Mouse (Mus musculus) brown adipose tissue, adult 24 weeks (tissue): ENCODE results near the gene Wasf1. TPM values are rescaled to one million over a fixed set of nuclear protein-coding genes. Genes with fewer than 3 reads are reported as not detected.

Experiments used
- H3K27ac ChIP-seq: fragments of 200-500 bp; replicated peaks from 2 replicates; pipeline ENCODE4 v1.5.1; 2012; ENCODE audit warnings: low read depth, mild to moderate bottlenecking, low read length
- H3K4me1 ChIP-seq: fragments of 200-500 bp; 2 replicates; pipeline ENCODE4 v1.6.1; 2012; ENCODE audit warnings: low read length, mixed read lengths; ENCODE audit not compliant: control insufficient read depth, insufficient read depth, insufficient read length
- H3K4me3 ChIP-seq: fragments of 200-500 bp; 2 replicates; pipeline ENCODE4 v1.5.1; 2012; ENCODE audit warnings: low read depth, mild to moderate bottlenecking, low read length, moderate library complexity; ENCODE audit not compliant: insufficient read depth
- polyA plus RNA-seq: library from polyadenylated mRNA; stranded (reverse); fragments of >200 nt; gene quantifications from 2 replicates; pipeline ENCODE4 v1.2.4, GENCODE M21; 2012; ENCODE audit not compliant: missing spikeins, insufficient read depth, insufficient read length

The Wasf1 gene
- polyA plus RNA-seq, 1 experiment: 0.40 TPM

DNA sequence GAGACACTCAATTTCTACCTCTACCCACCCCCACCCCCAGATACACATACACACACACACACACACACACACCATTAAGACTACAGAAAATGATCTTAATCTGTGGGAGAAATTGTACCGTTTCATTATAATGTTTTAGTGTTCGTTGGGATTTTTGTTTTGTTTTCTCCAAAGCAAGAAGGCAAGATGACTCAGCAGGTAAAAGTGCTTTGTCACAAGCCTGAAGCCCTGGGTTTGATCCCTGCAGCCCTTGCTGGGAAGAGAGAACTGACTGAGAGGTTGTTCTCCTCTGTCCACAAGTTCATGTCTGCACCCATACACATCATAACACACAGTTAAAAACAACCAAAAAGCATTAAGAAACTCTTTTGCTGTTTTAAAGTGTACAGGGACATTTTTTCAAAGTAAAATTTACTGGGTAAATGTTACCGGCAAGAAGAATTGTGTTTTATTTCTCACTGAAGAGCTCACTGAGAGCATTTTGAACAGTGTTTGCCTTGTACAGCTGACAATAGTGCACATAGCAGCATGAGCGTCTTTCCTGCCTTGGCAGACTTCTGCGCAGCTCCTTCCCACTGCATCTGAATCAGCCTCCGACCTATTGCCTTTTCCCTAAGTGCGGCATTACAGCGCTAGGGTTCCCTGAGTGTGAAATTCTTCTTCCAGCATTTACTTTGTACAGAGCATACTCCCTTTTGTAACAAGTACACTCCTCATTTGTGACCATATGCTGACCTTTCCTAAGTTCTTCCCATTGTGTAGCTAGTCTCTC, 35.6 kb downstream of the Wasf1 start:
- H3K4me3 ChIP-seq: no peak overlapping the region
- no peaks in the 10 kb centered on the region for H3K4me1 ChIP-seq

DNA sequence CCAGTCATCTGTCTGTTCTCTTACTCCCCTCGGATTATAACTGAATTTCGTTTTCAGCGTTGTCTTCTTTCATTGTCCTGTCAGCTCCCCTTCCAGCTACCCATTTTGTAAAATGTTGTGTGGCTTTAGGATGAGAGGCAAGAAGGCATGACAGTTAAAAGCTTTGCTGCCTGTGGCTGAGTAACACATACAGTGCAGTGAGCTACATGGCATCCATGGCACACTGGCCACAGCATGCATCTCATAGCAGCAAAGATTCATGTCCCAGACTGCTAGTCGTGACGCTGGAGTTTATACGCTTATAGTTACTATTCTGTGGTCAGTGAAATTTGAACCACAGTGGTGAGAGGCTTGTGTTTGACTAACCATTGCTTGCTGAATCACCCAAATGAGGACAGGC, 36.2 kb downstream of the Wasf1 start:
- no peaks in the 10 kb centered on the region for H3K4me1 ChIP-seq
- no peak overlapping the region for H3K27ac ChIP-seq
- H3K4me3 ChIP-seq: no peak overlapping the region

More for the DNA sequence above, 35.6 kb downstream of the Wasf1 start:
- H3K27ac ChIP-seq: no peak overlapping the region

DNA sequence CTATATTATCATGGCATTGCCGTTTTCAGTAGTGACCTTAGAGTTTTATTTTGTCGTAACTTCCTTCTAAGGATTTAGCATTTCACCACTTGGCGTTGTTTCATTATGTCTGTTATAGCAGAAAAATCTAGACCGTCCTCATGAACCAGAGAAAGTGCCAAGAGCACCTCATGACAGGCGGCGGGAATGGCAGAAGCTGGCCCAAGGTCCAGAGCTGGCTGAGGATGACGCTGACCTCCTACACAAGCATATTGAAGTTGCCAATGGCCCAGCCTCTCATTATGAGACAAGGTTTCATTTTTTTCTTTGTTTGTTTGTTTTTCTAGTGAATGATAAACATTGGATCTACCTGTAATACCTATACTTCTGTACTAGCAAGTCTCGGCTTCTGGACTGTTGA, 49.7 kb downstream of the Wasf1 start:
- Histone ChIP-seq H3K4me1 (no peaks in the 10 kb centered on the region), H3K4me3 (no peak overlapping the region)

DNA sequence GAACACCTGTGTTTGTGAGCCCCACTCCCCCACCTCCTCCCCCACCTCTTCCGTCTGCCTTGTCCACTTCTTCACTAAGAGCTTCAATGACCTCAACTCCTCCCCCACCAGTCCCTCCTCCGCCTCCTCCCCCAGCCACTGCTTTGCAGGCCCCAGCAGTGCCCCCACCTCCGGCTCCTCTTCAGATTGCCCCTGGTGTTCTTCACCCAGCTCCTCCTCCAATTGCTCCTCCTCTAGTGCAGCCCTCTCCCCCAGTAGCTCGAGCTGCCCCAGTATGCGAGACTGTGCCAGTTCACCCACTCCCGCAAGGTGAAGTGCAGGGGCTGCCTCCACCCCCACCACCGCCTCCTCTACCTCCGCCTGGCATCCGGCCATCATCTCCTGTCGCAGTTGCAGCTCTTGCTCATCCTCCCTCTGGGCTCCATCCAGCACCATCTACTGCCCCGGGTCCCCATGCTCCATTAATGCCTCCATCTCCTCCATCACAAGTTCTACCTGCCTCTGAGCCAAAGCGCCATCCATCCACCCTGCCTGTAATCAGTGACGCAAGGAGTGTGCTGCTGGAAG, 53.0 kb downstream of the Wasf1 start:
- Histone ChIP-seq H3K4me3 (no peak overlapping the region), H3K27ac (no peak overlapping the region), H3K4me1 (no peaks in the 10 kb centered on the region)

More for the DNA sequence above, 49.7 kb downstream of the Wasf1 start:
- no peak overlapping the region for H3K27ac ChIP-seq

DNA sequence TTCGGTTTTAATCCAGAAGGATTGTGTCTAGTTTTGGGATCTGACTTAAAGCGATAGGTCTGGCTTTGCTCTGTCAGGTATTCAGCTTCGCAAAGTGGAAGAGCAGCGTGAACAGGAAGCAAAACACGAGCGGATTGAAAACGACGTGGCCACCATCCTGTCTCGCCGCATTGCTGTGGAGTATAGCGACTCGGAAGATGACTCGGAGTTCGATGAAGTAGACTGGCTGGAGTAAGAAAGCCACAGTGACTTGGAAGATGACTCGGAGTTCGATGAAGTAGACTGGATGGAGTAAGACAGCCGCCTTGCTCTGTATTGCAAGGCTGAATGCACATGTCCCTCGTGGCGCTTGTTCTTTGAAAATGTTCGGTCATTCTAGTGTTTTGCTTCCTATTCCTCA, 54.3 kb downstream of the Wasf1 start:
- Histone ChIP-seq H3K27ac (no peak overlapping the region), H3K4me3 (no peak overlapping the region), H3K4me1 (no peaks in the 10 kb centered on the region)

DNA sequence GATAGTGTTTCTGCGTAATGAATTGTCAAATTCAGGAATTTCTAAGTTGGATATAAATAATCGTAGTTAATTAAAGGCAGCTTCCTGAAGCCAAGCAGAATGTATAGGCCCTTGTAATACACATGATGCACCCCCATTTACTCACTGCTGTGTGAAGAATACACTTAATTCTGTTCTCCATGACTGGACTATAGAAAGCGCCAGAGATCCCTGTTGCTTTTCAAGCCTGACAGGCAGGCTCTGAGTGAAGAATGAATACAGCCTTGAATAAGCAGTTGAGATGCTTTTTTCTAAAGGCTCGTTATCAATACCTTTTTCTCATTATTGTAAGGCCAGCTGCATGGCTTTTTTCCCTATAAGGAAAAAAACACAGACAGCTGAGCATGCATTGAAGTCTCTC, 59.4 kb downstream of the Wasf1 start:
- H3K4me3 ChIP-seq: no peak overlapping the region
- H3K27ac ChIP-seq: no peak overlapping the region
- H3K4me1 ChIP-seq: no peaks in the 10 kb centered on the region

DNA sequence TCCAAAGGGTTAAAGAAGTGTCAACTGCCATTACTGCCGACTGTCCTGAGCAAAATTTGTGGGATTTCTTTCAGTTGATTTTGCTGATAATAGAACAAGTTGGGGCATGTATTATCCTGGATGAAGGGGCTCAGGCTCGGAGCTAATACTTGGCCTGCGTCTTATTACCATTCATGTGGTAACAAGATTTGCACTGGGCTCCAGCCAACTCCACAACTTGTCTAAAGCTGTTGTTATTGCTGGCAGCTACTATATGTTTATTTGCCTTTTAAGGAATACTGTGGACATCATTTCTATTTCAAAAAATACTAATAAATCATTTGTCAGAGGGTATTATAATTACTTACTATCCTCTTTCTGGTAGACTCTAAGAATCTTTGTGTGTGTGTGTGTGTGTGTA, 66.9 kb downstream of the Wasf1 start:
- H3K4me1 ChIP-seq: no peaks in the 10 kb centered on the region
- no peak overlapping the region for H3K27ac ChIP-seq
- H3K4me3 ChIP-seq: no peak overlapping the region

DNA sequence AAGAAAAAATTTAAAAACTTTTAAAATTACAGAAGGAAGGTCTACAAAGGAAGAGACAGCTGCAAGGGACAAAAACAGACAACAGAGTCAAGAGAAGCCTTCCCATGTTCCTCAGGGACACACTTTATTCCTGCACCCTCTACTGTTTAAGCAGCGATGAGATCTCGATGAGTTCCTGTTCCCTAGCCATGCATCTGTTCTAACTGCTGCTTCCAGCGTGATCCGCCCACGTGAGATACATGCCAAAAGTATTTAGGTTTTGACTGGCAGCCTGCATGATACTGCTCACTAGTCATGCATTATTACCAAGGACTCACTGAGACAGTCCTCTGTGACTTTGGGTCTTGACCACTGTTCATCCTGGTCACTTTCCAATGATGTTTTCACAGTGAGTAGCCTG, 72.9 kb downstream of the Wasf1 start:
- Histone ChIP-seq H3K4me3 (no peak overlapping the region), H3K4me1 (no peaks in the 10 kb centered on the region), H3K27ac (no peak overlapping the region)

DNA sequence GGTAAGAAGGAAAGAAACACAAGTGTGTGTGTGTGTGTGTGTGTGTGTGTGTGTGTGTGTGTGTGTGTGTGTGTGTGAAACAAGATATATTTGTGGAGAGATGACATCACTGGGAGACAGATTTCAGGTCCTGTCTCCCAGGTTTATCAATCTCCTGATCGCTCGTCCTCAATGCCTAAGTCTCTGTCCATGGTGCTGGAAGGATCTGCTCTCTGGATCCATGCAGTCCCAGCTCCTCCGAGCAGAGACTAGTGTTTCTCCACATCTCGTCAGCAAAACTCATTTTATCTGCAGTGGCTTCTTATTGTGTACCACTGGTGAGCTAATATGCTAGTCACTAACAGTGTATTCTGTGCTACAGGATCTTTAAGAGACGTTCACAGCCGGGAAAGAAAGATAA, 78.1 kb downstream of the Wasf1 start:
- Histone ChIP-seq H3K4me1 (no peaks in the 10 kb centered on the region), H3K27ac (no peak overlapping the region), H3K4me3 (no peak overlapping the region)

DNA sequence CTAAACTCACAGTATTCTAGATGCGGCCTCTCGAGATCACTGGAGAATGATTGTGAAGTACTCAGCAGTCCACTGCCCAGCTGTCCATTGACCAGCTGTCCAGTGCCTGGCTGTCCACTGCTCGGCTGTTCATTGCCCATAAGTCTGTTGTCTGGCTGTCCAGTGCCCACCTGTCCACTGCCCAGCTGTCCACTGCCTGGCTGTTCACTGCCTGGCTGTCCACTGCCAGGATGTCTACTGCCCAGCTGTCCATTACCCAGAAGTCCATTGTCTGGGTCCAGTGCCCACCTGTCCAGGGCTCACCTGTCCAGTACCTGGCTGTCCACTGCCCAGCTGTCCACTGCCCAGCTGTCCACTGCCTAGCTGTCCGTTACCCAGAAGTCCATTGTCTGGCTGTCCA, 78.7 kb downstream of the Wasf1 start:
- H3K4me3 ChIP-seq: no peak overlapping the region
- no peaks in the 10 kb centered on the region for H3K4me1 ChIP-seq
- H3K27ac ChIP-seq: no peak overlapping the region

DNA sequence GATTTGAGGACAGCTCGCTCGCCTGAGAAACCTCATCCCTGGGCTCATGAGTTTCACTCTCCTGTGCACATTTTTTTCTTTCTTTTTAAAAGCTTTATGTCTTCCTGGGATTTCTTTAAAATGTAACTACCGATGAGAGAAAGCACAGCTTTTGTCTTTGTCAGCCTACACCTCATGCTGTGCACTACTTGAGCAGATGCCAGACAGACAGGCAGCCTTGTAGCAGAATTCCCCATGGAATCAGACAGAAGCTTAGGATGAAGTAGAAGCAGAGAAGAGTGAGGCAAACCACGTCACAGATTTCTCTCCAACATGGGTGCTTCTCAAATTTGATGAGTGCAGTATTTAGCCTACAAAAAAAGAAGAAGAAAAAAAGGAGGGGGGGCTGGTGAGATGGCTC, 81.3 kb downstream of the Wasf1 start:
- H3K4me3 ChIP-seq: no peak overlapping the region
- no peak overlapping the region for H3K27ac ChIP-seq
- H3K4me1 ChIP-seq: no peaks in the 10 kb centered on the region

DNA sequence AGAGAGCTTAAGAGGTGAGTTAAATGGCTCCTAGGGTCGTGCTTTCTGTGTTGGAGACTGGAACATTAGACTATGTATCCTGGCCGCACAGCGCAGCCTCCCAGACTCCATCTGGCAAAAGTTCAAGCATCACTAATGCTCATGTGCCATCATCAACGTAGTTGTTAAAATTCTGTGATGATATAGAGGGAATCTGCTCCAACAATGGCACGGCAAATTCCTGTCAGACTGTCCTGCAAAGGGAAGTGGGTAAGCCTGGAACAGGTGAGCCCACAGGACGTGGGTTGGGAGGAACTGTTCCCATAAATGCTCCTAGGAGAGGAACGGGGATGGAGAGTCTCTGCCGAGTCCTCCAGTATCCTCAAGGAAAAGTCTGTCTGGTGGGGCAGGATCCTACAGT, 85.3 kb downstream of the Wasf1 start:
- Histone ChIP-seq H3K27ac (no peak overlapping the region), H3K4me1 (no peaks in the 10 kb centered on the region), H3K4me3 (no peak overlapping the region)

DNA sequence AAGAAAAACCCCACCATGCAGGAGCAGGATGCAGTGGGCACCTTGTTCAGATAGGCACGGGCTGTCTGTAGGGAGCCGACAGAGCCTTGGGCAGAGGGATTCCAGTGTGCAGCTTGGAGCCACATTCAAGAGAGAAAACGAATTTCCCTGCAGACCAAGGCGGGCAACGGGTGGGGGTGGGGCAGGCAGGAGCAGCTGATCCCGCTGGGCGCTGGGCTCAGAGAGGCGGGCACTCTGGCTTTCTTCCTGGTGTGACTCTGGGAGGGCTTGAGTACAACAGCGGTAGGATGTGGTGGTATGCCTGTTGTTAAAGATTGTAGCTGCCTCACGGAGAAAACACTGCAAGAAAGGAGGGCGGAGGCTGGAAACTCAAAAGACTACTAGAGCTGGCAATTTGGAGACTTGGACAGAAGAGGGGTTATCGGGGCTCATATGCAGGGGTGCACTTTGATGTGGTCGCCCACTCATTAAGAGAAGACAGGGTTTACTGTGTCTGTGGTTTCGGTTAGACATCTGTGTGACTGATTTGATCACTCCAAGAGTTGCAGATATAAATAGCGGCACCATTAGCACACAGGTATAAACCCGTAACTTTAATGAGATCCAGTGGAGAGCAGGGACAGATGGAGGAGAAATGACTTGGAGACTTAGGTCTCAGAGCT, 86.2 kb downstream of the Wasf1 start:
- no peak overlapping the region for H3K4me3 ChIP-seq
- no peaks in the 10 kb centered on the region for H3K4me1 ChIP-seq
- no peak overlapping the region for H3K27ac ChIP-seq

DNA sequence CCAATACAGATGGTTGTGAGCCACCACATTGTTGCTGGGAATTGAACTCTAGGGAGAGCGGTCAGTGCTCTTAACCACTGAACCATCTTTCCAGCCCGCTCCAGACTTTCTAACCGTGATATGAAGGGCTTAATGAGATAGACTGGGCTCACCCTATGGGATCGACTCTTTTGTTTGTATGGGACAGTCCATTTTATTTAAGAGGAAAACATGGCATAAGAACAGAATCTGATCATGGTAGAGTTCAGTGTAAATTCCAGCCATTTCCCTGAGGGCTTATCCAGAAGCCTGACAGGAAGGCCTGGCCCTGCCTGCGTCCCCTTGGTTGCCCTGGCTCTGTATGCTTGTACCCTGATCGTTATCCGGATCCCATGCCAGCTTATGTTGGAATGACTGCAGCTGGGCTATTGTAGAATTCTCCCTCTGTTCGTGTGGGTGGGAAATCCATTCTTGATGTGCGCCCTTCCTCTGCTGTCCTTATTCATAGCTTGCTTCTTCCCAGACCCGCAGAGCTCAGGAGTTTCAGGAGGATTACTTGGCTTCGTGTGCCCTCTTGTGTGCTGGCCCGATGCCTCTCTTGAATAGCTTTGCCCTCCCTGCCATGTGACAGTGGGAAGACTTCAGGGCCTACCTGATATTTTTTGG, 87.4 kb downstream of the Wasf1 start:
- no peak overlapping the region for H3K4me3 ChIP-seq
- no peaks in the 10 kb centered on the region for H3K4me1 ChIP-seq
- no peak overlapping the region for H3K27ac ChIP-seq

DNA sequence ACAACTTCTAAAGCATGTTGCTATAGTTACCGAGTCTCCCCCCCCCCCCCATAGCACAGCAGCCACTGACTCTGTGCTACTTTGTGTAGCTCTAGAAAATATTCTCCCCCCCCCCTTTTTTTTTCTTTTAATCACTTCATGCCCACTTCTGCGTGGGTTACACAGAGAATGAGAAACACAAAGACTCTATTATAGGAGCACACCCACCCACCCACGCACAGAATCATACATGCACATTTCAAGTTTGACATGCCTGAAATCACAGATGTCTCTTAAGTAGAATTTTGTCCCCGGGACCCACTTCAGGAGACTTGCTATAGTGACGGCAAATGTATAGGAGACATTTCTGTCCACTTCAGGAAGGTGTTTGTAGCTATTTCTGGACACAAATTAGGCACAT, 88.0 kb downstream of the Wasf1 start:
- Histone ChIP-seq H3K4me1 (no peaks in the 10 kb centered on the region), H3K4me3 (no peak overlapping the region), H3K27ac (no peak overlapping the region)
